Mouse (Mus musculus) natural killer cell, adult 2 months (primary cell): Measurements from ENCODE around the gene Sgms1.

Experiments used
- DNase-seq, 2 experiments: peaks; one replicate each; pipeline ENCODE4 v3.0.0; 2022; ENCODE audit warnings: low spot score in 2 of 2

Sgms1 gene

DNA sequence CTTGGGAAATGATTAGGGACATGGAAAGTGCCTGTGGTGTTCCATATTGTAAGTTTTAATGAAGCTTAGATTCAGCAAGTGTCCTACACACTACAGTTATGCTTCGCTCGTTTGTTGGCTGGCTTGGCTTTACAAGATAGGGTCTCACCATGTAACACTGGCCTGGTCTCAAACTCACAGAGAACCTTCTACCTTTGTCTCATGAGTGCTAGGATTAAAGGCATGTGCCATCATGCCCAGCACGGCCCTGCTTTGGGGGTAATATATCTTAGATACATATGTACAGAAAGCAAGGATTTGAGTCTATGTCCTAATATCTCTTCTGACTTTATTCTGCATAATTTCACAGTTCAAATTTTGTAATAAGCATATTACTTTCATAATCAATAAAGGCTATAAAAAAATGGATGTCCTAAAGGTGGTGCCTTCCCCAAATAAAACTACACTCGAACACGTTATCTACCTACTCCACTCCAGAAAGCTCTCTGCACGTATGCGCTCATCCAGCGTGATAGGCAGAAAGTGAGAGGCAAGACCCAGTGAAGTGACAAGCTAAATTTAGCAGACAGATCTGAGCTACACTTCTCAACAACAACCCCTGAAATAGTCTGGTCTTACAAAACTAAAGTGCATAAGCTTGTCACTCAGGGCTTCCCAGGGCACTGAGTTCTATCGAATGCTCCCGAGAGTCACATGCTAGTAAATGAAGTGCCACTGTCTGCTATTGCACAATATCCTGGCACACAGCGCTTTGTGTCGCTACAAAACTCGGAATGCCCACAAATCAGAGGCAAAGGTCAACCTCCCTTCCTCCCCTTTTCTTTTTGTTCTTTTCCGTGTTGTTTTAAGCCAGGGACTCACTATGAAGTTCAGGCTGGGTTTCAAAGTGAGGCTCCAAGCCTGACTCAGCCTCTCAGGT is 208.5 kb downstream of the Sgms1 start:
- DNase-seq = no peak

DNA sequence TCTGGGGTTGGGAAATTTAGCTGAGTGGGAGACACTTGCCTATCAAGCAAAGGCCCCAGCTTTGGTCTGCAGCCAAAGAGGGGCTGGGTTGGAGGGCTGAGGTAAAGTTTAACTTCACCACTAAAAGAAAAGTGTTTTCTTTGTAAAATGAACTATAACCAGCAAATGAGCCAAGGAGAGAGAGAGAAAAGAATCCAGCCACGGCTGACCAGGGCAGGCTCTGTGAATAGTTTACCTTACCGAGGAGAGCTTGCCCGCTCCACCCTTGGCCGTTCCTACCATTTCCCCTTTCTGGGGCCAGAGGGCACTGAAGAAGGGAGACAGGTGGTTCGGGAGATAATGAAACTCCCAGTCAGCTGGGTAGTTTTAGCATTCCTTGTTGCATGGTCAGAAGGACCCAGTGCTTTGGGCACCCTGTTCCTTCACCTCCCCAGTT is 209.5 kb downstream of the Sgms1 start:
- DNase-seq = no peak

DNA sequence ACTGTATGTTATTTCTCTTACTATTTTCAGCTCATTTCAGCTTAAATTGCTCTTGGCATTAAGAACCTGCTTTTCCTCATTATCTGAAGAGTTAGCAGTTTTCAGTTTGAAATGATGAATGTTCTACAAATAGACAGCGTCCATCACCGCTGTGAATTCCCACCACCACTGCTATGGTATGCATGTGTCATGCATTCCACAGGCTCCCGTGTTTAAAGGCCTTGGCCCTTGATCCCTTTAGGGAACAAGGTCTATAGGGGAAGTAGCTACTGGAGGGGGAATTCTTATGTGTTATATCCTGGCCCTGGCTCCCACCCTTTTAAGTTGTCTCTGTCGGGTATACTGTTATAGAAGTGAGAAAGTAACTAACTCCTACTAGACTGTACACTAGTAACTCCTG is 210.0 kb downstream of the Sgms1 start:
- no peak for DNase-seq

DNA sequence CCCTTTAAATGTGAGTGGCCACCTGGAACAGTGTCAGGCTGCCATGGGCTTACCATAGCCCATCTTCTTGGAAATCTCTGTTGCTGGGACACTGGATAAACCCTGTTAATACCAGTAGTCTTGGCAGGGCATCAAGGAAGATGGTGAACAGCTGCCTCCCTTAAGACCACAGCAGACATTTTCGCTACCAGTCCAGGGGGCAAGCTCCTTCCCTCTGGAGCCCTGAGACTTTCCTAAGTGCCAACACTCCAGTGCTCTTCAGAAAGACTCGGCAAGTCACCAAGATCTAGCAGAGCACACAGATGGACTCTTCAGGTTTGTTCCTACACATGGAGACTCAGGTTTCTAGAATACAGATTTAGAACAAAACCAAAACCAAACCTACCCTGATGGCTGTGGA is 211.4 kb downstream of the Sgms1 start:
- DNase-seq = no peak

DNA sequence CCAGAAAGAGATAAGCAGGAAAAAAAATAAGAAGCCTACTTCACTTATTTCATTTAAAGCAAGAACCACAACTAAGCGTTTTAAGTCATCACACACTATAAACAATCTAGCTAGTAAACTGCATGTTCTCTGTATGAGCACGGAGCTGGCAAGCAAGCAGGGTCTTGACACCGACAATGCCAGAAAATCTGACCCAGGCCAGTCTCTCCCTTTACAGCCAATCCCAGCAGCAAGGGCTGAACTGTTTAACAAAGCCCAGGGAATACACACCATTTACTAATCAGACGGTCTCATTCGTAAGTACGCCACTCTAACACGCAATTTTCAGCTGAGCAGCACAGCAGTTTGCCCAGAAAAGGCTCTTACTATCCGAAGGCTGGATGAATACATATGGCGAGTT is 213.1 kb downstream of the Sgms1 start:
- DNase-seq = no peak

DNA sequence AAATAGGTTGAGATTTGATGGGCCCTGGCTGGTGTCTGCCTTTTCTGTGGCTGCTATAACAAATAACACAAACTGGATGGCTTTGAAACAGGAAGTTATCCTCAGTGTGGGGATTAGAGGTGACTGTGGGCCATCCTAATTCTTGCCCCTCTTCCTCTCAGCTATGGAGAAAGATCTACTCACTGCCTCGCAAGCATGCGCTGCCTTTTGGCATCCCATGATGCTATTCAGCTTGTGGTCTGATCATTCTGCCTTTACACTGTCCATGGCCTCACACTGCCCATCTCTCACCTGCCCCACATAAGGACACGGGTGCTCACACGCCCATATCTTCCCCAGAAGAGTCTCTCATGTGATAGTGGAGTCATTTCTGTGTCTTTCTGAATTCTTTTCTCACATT is 213.5 kb downstream of the Sgms1 start:
- no peak for DNase-seq

DNA sequence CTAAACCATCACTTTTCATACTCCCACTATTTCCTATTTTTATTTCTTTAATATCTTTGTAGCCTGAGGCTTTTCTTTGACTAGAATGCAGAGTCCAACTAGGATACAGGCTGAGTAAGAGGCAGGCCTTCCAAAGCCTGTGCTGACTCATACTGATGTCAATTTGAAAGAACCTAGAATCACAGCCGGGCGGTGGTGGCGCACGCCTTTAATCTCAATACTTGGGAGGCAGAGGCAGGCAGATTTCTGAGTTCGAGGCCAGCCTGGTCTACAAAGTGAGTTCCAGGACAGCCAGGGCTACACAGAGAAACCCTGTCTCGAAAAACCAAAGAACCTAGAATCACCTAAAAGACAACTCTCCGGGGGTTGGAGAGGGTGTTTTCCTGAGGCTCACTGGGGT is 214.5 kb downstream of the Sgms1 start:
- DNase-seq = no peak

DNA sequence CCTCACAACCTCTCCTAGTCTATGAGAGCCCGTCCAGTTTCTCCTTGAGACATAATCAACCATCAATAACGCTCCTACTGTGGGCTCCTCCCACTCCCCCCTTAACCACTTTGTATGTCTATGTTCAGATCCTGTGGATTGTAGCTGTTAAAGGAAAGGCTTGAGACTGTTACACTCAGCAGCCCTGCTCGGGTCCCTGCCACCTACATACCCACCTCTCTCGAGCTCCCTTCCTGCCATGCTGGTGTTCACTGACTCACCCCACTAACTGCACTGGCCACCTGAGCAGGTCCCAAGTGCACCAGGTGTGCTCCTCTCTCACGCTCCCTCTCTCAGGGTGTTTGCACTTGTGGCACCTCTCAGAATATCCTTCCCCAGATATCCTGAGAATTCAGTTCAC is 215.0 kb downstream of the Sgms1 start:
- DNase-seq = no peak

DNA sequence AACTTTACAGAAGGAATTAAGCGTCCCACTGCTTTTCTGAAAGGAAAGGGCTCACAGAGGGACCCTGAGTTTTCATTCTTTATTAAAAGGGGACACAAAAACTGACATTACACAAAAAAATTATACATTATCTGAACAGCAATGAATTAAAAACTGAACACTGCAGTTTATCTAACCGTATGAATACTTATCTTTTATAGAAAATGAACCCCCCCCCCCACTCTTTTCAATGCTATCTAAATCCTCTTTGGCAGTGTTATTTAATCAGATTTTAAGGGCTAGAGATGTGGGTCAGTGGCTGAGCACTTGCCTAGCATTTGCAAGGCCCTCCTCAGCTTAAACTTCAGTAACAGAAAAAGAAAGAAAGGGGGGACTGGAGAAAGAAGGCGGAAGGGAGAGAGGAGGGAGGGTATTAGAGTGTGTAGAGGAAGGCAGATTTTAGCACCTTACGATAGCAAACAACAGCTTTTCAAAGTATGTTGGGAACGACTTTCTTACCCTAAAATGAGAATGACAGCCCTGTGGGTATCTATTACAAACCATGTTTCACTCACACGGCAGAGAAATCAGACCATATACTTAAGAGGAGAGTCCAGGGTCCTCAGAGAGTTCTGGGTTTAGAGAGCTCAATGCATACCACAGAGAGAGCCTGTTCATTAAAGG is 215.9 kb downstream of the Sgms1 start:
- DNase-seq = no peak

DNA sequence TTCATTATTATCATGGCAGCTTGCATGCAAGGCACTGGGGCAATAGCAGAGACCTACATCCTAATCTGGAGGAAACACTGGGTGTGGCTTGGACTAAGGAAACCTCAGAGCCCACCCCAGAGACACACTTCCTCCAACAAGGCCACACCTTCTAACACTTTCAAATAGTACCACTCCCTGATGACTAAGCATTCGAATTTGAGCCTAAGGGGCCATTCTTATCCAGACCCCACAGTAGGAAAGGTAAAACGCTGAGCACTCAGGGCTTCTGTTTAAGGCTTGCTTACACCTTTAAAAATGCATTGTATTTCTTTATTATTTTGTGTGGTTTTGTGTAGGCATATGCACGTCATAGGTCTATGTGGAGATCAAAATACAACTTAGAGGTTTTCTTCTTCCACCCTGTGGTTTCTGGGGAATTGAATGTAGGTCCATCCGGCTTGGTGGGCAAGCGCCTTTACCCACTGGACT is 217.0 kb downstream of the Sgms1 start:
- peak; percentile 42 to 63 for DNase-seq

DNA sequence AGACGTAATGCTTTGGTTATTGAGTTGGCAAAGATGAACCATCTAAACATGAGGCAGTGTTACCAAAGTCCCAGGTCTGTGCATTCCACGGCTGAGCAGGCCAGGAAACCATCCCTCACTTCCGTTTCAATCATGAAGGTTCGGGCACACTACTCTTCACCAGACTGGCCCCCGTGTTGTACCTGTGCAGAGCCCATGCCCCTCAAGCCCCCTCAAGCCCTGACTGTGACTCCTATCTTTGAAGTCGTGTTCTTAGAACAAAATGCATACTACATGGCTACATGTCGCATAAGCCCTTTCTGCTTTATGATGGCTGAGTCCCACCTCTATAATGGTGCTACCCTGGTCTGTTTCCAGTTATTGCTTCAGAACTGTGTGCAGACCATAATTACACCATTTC is 217.5 kb downstream of the Sgms1 start:
- DNase-seq = no peak

DNA sequence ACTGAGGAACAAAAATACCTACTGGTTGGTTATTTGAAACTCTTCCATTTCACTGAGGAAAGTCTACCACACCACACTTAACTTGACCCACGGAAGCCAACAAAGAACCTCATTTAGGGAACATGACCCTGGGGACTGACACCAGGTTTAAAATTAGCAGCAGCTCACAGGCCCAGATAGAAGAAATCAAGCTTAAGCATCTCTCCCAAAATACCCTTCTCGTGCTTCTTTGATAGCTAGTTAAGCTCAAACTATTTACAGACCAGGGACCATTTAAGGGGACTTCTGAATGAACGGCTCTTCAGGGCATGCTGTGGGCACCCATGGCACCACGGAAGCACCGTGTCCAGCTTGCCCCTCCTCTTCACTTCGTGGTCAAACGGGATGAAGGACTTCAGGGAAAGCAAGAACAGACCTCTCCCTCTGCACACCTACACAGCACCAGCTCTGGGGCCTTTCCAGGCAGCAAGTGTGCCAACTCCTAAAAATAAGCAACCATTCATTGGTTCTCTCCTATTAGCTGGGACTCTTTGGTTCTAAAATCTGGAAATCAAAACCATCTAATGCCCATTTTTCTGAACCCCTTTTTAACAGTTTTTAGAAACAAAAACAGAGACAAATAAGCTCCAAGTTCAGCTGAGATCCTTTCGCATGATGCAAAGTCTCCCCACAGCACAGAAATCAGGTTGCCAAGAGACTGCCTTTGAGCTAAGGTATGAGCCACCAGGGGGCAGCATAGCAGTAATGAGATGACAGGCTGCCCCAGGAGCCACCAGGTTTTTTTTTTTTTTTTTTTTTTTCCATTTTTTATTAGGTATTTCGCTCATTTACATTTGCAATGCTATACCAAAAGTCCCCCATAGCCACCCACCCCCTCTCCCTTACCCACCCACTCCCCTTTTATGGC is 219.6 kb downstream of the Sgms1 start:
- peak; percentile 31 to 74 for DNase-seq

DNA sequence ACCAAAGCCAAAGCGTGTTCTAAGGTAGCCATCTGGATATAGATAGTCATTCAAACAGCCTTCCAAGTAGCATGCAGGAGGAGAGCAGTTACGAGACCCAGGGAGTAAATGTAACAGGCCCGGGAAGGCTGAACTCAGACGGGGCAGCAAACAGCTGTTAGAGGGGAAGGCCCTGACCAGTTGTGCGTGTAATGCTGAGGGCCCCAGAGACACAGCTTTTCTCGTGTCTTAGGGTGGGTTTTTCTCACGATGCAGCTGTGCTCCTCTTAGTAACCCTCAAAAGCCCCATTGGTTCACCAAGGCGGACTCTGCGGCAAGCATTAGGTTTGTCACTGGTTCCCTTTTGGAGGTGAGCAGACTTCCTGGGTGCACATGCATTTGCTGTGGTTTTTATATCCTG is 221.5 kb downstream of the Sgms1 start:
- DNase-seq = peak in 1 of 2 experiments; percentile 72

DNA sequence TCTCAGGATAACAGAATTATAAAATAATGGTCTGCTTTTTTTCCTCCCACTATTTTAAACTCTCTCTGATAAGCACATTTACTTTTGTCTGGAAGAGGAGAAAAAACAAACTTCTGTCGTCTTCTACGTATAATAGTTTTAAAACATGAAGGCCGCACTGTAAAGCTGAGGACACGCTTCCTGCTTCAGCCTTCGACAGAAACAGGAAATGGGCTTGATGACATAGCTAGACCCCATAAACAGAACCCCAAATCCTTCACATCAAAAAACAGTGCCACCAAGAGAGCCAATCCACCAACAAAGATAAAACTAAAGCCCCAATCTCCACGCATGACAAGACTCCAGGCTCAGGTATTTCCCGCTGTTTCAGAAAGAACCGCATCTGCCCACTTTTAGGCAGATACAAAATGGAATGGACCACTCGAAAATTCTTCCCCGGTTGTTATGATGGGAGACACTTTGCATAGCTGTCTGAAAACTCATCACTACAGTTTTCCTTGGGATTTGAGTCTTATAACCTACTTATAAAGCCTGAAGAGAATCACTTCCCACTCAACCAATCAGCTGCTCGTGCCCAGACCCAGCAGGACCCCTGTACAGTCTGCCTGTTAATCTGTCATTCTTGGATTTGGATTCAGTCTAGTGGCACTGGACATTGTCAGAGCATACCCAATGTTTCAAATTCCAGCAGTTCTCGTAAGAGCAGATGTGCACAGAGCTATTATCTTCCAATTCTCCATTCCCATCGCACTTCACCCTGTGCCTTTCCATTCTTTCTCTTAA is 222.5 kb downstream of the Sgms1 start:
- DNase-seq = no peak

DNA sequence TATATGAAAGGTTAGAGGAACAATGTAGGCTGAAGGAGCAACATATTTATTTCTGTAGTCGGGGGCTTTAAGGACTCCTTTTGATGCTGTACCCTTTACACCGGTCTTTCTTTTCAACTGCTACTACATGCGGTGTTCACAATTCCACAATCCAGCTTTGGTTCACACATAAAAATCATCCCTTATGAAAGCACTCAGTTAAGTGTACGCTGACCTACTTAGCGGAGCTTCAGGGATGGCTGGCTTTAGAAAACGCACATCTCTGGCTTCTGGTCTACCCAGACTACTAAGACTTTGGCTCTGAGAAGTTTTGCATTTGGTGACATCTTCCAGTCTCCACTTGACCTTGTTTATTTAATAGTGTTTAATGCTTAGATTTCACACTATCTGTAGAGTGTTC is 223.8 kb downstream of the Sgms1 start:
- no peak for DNase-seq

DNA sequence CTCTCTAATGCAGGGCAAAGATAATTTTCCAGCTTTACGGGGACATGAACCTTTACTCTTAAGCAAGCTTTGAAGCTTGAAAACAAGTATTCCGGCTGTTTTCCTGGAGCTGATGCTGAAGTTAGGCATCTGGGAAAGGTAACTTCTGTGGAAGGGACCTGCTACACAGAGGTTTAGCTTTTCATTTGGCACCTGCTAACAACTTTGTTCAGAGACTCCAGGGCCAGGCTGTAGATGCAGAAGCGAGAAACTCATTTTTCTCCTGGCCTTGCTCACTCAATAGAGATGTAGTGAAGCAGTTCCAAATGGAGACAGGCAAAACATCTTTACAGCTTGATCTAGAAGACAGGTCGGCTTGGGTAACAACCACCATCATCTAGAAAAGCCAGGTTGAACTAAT is 225.4 kb downstream of the Sgms1 start:
- DNase-seq = no peak

DNA sequence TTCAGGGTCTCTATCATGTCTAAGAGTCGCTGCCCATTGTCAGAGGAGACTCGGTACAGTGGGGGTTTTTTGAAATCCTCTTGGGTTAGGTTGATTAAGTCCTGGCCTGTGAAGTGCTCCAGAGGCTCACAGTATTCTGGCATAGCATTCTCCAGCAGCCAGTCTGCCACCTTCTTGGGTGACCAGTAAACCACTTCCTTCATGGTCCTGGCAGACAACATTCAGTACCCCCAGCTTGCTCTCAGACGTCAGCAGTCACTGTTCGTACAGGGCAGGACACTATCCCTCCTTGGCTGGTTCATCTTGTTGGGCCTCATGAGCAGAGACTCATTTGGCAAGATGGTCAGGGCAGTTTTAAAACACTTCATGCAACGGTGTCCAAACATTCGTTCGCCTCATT is 229.6 kb downstream of the Sgms1 start:
- DNase-seq = no peak

DNA sequence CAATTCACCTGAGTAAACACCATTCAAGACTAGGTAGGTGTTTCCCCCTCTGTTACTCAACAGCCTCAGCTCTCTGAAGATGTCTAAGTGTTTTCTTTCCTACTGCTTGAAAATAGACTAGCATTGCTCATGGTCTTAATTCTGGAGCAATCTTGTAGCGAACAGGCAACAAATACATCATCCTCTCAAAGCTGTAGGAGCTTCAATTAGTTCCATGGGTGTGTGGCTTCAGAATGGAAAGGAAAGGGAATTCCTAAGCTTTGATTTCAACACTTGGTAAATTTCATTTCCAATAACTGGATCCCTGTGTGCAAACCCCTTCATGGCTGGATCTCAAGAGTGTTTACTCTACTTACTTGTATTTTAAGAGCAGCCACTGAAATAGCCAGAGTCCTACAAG is 230.3 kb downstream of the Sgms1 start:
- no peak for DNase-seq

DNA sequence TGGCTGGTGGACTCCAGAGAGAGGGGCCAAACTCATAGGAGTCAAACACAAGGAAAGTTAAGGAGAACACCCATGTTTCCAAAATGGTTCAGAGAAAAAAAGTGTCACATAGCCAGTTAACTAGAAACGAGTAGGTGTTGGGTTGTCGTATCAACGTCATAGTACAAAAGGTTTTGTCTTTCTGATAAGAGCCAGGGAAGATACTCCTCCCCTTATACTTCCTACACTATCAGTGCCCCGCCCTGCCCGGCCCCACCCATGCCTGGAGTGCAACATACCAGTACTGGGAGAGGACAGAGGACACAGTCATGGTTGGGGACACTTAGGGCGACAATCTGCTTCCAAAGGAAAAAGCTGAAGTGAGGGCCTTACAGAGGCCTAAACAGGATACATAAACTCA is 232.5 kb downstream of the Sgms1 start:
- DNase-seq = no peak

DNA sequence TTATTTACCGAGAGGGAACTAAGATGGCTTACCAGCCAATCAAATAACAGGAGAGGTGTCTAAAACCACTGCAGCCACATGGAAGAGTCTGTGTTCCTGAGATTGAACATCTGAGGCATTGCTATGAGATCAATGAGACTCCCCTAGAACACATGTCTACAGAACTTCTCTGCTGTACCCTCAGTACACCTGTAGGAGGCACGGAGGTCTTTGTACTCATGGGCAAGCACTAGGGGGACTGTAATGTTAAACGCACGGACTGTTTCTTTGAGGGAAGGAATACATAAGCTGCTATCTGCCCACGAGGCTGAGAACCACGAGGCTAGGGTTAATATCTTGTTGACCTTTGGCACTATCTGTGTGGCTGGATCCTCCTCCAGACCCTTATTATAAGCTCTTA is 237.0 kb downstream of the Sgms1 start:
- no peak for DNase-seq

DNA sequence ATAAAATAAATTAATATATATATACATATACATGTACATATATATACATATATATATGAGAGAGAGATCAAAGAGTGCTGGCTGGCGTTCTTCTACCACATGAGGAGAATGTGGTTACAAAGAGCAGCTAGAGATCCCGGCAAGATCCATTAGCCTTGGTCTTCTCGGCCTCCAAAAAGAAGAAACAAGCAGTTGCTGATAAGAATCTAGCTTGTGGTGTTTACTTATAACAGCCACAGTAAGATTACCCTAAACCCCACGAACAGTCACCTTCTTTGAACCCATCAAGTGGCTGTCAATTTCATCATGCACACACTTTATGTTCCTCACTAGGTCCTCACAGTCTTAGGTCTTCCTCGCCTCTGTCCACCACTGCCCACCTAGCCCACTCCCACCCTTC is 240.8 kb downstream of the Sgms1 start:
- no peak for DNase-seq
